Mouse (Mus musculus): ENCODE results near the gene Mylip. TPM values are rescaled to one million over a fixed set of nuclear protein-coding genes. Genes with fewer than 3 reads are reported as not detected.

The Mylip gene
- total RNA-seq (2014; rRNA removed) (15.6 and 17.9 TPM in 2 replicates), polyA plus RNA-seq (2015; fragmentation: Nextera tagmentation; extraction: Ambion mirVana) (1.7 and 3.8 TPM in 2 replicates)

GRCm38 (mm10) chr13:45389448-45390311 is at the start of gene Mylip:
TSS of gene Mylip (plus strand) at chr13:45389742.
- no peaks in the 10 kb centered on the region; the same call in none of the 2 replicates for H3K27me3 ChIP-seq (ENCODE audit: insufficient read depth, low read length)

GRCm38 (mm10) chr13:45341991-45342390 is 47.6 kb upstream of the Mylip start:
- Histone ChIP-seq H3K9me3 (ENCODE audit: low read length) (no peaks in the 10 kb centered on the region), H3K27ac (ENCODE audit: low read depth, low read length) (no peak overlapping the region), H3K4me1 (ENCODE audit: insufficient read depth) (no peaks in the 10 kb centered on the region), H3K36me3 (ENCODE audit: insufficient read depth) (no peaks in the 10 kb centered on the region), H3K9ac (no peak overlapping the region), H3K4me2 (ENCODE audit: low read depth) (no peak overlapping the region), H3K27me3 (ENCODE audit: insufficient read depth, low read length) (no peaks in the 10 kb centered on the region), H3K4me3 (ENCODE audit: low read depth, low read length) (no peak overlapping the region)
- TF ChIP-seq CTCF (IDR thresholded peaks at IDR 0.05; ENCODE audit: low read depth): no peak
- DNase-seq: no peak
- ATAC-seq: no peak

More at GRCm38 (mm10) chr13:45389448-45390311, at the start of gene Mylip:
- WGBS: 1% methylated on average over 80 of the region's 81 CpGs
- TF ChIP-seq CTCF (IDR thresholded peaks at IDR 0.05; ENCODE audit: low read depth): peak; percentile 55
- peak within 1 kb of the TSS; percentile 77 for H3K27ac ChIP-seq (ENCODE audit: low read depth, low read length)
- peaks cover 21% of the 10 kb centered on the region; the same call in 1 of the 2 replicates for H3K4me1 ChIP-seq (ENCODE audit: insufficient read depth)
- peak; percentile 97 for DNase-seq
- H3K4me3 ChIP-seq (ENCODE audit: low read depth, low read length): peak within 1 kb of the TSS; percentile 71
- no peaks in the 10 kb centered on the region for H3K9me3 ChIP-seq (ENCODE audit: low read length)
- peak within 1 kb of the TSS; percentile 72 for H3K9ac ChIP-seq
- peak within 1 kb of the TSS; percentile 83 for H3K4me2 ChIP-seq (ENCODE audit: low read depth)
- H3K36me3 ChIP-seq (ENCODE audit: insufficient read depth): no peaks in the 10 kb centered on the region
- peak; percentile 99 for ATAC-seq

GRCm38 (mm10) chr13:45343541-45343940 is 46.0 kb upstream of the Mylip start:
- Histone ChIP-seq H3K4me2 (ENCODE audit: low read depth) (no peak overlapping the region), H3K27ac (ENCODE audit: low read depth, low read length) (no peak overlapping the region), H3K36me3 (ENCODE audit: insufficient read depth) (no peaks in the 10 kb centered on the region), H3K4me3 (ENCODE audit: low read depth, low read length) (no peak overlapping the region), H3K9ac (no peak overlapping the region), H3K4me1 (ENCODE audit: insufficient read depth) (no peaks in the 10 kb centered on the region), H3K27me3 (ENCODE audit: insufficient read depth, low read length) (no peaks in the 10 kb centered on the region), H3K9me3 (ENCODE audit: low read length) (no peaks in the 10 kb centered on the region)
- TF ChIP-seq CTCF (IDR thresholded peaks at IDR 0.05; ENCODE audit: low read depth): no peak
- DNase-seq (no peak), ATAC-seq (no peak)
- 82% methylated on average over 6 of the region's 6 CpGs for whole genome bisulfite sequencing

- Histone ChIP-seq H3K9me3 (ENCODE audit: low read length) (no peaks in the 10 kb centered on the region), H3K27me3 (ENCODE audit: insufficient read depth, low read length) (no peaks in the 10 kb centered on the region), H3K9ac (no peak overlapping the region), H3K4me2 (ENCODE audit: low read depth) (no peak overlapping the region), H3K4me3 (ENCODE audit: low read depth, low read length) (no peak overlapping the region), H3K36me3 (ENCODE audit: insufficient read depth) (no peaks in the 10 kb centered on the region), H3K27ac (ENCODE audit: low read depth, low read length) (no peak overlapping the region), H3K4me1 (ENCODE audit: insufficient read depth) (no peaks in the 10 kb centered on the region)
- DNase-seq: no peak
- TF ChIP-seq CTCF (IDR thresholded peaks at IDR 0.05; ENCODE audit: low read depth): no peak
- ATAC-seq: no peak
- WGBS: 53% methylated on average over 4 of the region's 4 CpGs
These were observed 45.6 kb upstream of the Mylip start for GRCm38 (mm10) chr13:45343966-45344365.

GRCm38 (mm10) chr13:45345471-45346159 is 43.9 kb upstream of the Mylip start:
- Histone ChIP-seq H3K36me3 (ENCODE audit: insufficient read depth) (no peaks in the 10 kb centered on the region), H3K4me2 (ENCODE audit: low read depth) (no peak overlapping the region), H3K9ac (no peak overlapping the region), H3K9me3 (ENCODE audit: low read length) (no peaks in the 10 kb centered on the region), H3K4me3 (ENCODE audit: low read depth, low read length) (no peak overlapping the region), H3K4me1 (ENCODE audit: insufficient read depth) (no peaks in the 10 kb centered on the region), H3K27ac (ENCODE audit: low read depth, low read length) (no peak overlapping the region), H3K27me3 (ENCODE audit: insufficient read depth, low read length) (no peaks in the 10 kb centered on the region)
- no peak for TF ChIP-seq CTCF (IDR thresholded peaks at IDR 0.05; ENCODE audit: low read depth)
- peak; percentile 20; the same call in 1 of the 2 replicates for ATAC-seq
- WGBS: 16% methylated on average over 14 of the region's 14 CpGs
- peak; percentile 31 for DNase-seq

- ATAC-seq (no peak), DNase-seq (no peak)
- no peaks in the 10 kb centered on the region for H3K4me1 ChIP-seq (ENCODE audit: insufficient read depth)
- no peak overlapping the region for H3K4me2 ChIP-seq (ENCODE audit: low read depth)
- WGBS: 84% methylated on average over 5 of the region's 5 CpGs
- H3K27ac ChIP-seq (ENCODE audit: low read depth, low read length): no peak overlapping the region
- TF ChIP-seq CTCF (IDR thresholded peaks at IDR 0.05; ENCODE audit: low read depth): no peak
- no peak overlapping the region for H3K9ac ChIP-seq
- H3K36me3 ChIP-seq (ENCODE audit: insufficient read depth): no peaks in the 10 kb centered on the region
- no peaks in the 10 kb centered on the region for H3K9me3 ChIP-seq (ENCODE audit: low read length)
- H3K4me3 ChIP-seq (ENCODE audit: low read depth, low read length): no peak overlapping the region
- no peaks in the 10 kb centered on the region for H3K27me3 ChIP-seq (ENCODE audit: insufficient read depth, low read length)
These were observed 38.1 kb upstream of the Mylip start for GRCm38 (mm10) chr13:45351483-45351882.

- H3K9ac ChIP-seq: no peak overlapping the region
- DNase-seq (peak; percentile 18), ATAC-seq (peak; percentile 56; the same call in 1 of the 2 replicates)
- no peaks in the 10 kb centered on the region for H3K27me3 ChIP-seq (ENCODE audit: insufficient read depth, low read length)
- 81% methylated on average over 2 of the region's 2 CpGs for WGBS
- H3K4me2 ChIP-seq (ENCODE audit: low read depth): no peak overlapping the region
- no peaks in the 10 kb centered on the region for H3K4me1 ChIP-seq (ENCODE audit: insufficient read depth)
- H3K36me3 ChIP-seq (ENCODE audit: insufficient read depth): no peaks in the 10 kb centered on the region
- H3K9me3 ChIP-seq (ENCODE audit: low read length): no peaks in the 10 kb centered on the region
- no peak overlapping the region for H3K4me3 ChIP-seq (ENCODE audit: low read depth, low read length)
- TF ChIP-seq CTCF (IDR thresholded peaks at IDR 0.05; ENCODE audit: low read depth): no peak
- no peak overlapping the region for H3K27ac ChIP-seq (ENCODE audit: low read depth, low read length)
These were observed 34.7 kb upstream of the Mylip start for GRCm38 (mm10) chr13:45354824-45355223.

Measured in forebrain, postnatal 0 days (tissue).